Mouse (Mus musculus): Measurements from ENCODE around the gene Xylb.

GRCm38 (mm10) chr9:119320946-119321345, 36.2 kb upstream of the Xylb start:
- TF ChIP-seq POLR2A (IDR thresholded peaks at IDR 0.05; ENCODE audit: low read depth, low read length) (no peak), CTCF (conservative IDR thresholded peaks at IDR 0.05; ENCODE audit: insufficient read depth, insufficient read length, low read depth, low read length) (no peak)
